Mouse (Mus musculus): ENCODE measurements around the gene Rnase4. TPM values are rescaled to one million over a fixed set of nuclear protein-coding genes. Genes with fewer than 3 reads are reported as not detected.

The Rnase4 gene
- 152 and 176 TPM in 2 replicates for polyA plus RNA-seq (2015; fragmentation: Nextera tagmentation; extraction: Ambion mirVana)

DNA sequence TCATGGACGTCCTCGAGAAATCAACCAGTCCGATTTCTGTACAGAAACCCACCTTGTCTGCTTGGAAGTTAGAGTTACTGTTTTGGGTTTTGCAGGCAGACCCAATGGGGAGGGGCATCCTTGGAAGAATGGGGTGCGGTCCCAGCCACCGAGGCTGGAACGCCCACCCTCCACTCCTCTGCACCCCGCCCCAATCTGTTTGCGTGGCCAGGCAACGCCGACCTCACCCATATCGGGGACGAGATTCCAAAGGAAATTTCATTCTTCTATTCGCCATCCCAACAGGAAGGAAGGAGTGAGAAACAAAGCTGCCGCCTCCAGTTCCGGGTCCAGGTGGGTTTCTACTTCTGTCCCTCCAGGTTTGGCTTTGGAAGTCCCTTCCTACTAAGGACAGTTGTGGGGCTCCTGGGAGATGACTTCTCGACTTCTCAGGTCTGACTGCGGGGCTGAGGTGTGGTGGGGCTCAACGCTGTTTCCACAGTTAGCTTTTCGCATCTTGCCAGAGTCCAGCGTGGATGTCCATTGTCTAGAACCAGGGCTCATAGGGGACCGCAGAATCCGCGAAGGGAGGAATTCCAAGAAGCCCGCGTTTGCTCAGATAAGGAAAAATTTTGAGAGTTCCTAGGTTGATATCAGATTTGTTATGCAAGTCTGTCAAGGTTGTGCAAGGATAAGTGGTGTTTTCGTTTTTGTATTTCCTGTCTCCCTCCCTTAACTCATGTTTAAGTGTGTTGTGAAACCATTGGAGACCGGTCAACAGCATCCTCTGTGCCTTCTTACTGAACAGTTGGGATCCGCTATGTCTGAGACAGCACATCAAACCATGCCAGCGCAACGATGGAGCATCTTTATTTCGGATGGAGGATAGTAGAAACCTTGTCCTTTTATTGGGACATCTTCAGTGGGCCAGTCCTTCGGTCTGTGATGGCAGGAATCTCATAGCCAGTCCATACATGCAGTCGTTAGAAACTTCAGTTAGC, at the start of gene Rnase4, which contains the start of gene Ang:
Gene Rnase4, plus strand, starts transcription at position 157 of the 980 bp plus-strand sequence.
Gene Ang, plus strand, starts transcription at position 230 of the 980 bp plus-strand sequence.
- H3K36me3 ChIP-seq, result no peaks in the 10 kb centered on the region
- ATAC-seq (ENCODE audit: insufficient read depth, low FRiP score, low read depth), result peak; percentile 33; the same call in 1 of the 2 replicates
- H3K9me3 ChIP-seq, result no peaks in the 10 kb centered on the region
- 6% methylated on average over 33 of the region's 33 CpGs for WGBS
- H3K4me1 ChIP-seq, result peaks cover 2% of the 10 kb centered on the region
- H3K4me3 ChIP-seq (replicated peaks), result peak within 1 kb of the TSS; percentile 76
- H3K4me2 ChIP-seq, result peak within 1 kb of the TSS; percentile 79
- peak within 1 kb of the TSS; percentile 48 for H3K9ac ChIP-seq
- no peaks in the 10 kb centered on the region for H3K27me3 ChIP-seq (replicated peaks)
- peak within 1 kb of the TSS; percentile 93 for H3K27ac ChIP-seq

DNA sequence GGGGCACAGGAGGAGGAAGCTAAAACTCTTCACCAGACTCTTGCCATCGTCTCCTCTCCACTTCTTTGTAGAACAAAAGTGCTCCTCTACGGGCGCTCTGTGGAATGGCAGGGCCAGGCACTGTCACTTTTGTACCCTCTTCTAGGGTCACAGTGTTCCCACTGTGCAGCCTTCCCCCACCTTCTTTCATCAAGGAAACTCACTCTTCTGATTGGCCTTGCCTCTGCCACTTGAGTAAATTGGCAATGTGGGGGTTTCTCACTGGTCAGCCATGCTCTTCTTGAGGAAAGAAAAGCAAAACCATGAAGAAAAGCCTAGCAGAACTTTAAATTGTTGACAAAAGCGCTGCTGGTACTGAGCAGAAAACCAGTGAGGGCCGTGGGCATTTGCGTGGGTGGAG, 49.1 kb upstream of the Rnase4 start, which contains the start of gene Rnase9:
Gene Rnase9, minus strand, starts transcription at position 101 of the 400 bp plus-strand sequence.
- H3K9ac ChIP-seq, result no peak within 1 kb of the TSS
- H3K36me3 ChIP-seq, result no peaks in the 10 kb centered on the region
- 81% methylated on average over 6 of the region's 6 CpGs for WGBS
- no peaks in the 10 kb centered on the region for H3K4me1 ChIP-seq
- no peak within 1 kb of the TSS for H3K4me2 ChIP-seq
- no peaks in the 10 kb centered on the region for H3K9me3 ChIP-seq
- no peak within 1 kb of the TSS for H3K4me3 ChIP-seq (replicated peaks)
- no peak for ATAC-seq (ENCODE audit: insufficient read depth, low FRiP score, low read depth)
- no peaks in the 10 kb centered on the region for H3K27me3 ChIP-seq (replicated peaks)
- H3K27ac ChIP-seq, result no peak within 1 kb of the TSS

DNA sequence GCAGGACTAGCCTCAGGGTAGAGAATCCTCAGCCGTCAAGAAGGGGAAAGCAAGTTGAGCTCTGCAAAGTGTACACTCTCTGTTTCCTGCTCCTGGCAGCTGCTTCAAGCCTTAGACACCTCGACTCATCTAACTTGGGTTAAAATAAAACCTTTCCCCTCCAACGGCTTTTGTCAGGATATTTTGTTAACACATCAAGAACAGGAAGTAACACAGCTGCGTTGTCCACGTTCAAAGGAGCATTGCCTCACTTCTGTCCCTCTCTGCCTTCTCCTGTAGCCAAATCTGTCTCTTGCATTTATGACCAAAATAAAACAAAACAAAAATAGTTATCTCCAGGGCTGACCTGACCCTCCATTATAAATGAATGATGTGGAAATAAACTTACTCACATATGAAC, 43.0 kb upstream of the Rnase4 start:
- Histone ChIP-seq H3K9ac (no peak overlapping the region), H3K9me3 (no peaks in the 10 kb centered on the region), H3K4me3 (replicated peaks) (no peak overlapping the region), H3K27ac (no peak overlapping the region), H3K27me3 (replicated peaks) (no peaks in the 10 kb centered on the region), H3K4me2 (no peak overlapping the region), H3K4me1 (no peaks in the 10 kb centered on the region), H3K36me3 (no peaks in the 10 kb centered on the region)
- ATAC-seq (ENCODE audit: insufficient read depth, low FRiP score, low read depth), result no peak
- 24% methylated on average over 5 of the region's 5 CpGs for WGBS

DNA sequence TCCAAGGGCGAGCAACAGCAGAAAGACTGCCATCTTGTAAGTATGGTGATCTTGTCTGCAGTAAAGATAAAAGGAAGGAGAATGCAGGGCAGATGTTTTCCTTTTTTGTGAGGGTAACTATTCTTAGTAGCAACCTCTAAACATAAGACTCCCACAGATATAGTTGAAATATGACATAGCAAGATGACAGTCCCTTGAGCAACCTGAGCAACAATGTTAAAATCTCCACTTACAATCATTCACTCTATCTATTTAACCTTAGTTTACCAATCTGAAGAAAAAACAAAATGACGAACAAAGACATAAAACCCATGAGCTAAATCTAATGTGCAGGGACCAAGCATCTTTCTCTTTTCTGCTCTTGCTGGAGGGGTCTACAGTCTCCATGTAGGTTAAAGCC, 40.8 kb upstream of the Rnase4 start, which contains the start of gene Rnase11:
Gene Rnase11, minus strand, starts transcription at position 101 of the 400 bp plus-strand sequence.
- no peak for ATAC-seq (ENCODE audit: insufficient read depth, low FRiP score, low read depth)
- no peaks in the 10 kb centered on the region for H3K4me1 ChIP-seq
- no peaks in the 10 kb centered on the region for H3K9me3 ChIP-seq
- WGBS, result 85% methylated on average over 2 of the region's 2 CpGs
- no peak within 1 kb of the TSS for H3K9ac ChIP-seq
- H3K4me2 ChIP-seq, result no peak within 1 kb of the TSS
- no peak within 1 kb of the TSS for H3K27ac ChIP-seq
- no peaks in the 10 kb centered on the region for H3K36me3 ChIP-seq
- no peaks in the 10 kb centered on the region for H3K27me3 ChIP-seq (replicated peaks)
- H3K4me3 ChIP-seq (replicated peaks), result no peak within 1 kb of the TSS

DNA sequence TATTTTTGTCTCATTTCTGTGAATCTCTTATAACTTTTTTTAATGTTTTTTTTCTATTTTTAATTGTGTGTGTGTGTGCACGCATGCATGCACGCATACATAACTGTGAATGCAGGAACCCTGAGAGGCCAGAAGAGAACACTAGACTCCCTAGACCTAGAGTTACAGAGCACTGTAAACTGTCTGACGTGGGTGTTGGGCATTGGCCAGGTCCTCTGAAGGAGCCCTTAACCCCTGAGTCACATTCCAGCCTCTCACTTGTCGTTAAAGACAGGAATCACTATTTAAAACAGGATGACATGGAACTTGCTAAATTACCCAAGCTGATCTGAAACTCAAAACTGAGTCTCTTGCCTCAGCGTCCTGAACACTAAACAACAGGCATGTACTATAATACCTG, 38.9 kb upstream of the Rnase4 start:
- Histone ChIP-seq H3K4me3 (replicated peaks) (no peak overlapping the region), H3K4me2 (no peak overlapping the region), H3K9ac (no peak overlapping the region), H3K9me3 (no peaks in the 10 kb centered on the region), H3K27ac (no peak overlapping the region), H3K36me3 (no peaks in the 10 kb centered on the region), H3K27me3 (replicated peaks) (no peaks in the 10 kb centered on the region), H3K4me1 (no peaks in the 10 kb centered on the region)
- WGBS, result 56% methylated on average over 5 of the region's 5 CpGs
- no peak for ATAC-seq (ENCODE audit: insufficient read depth, low FRiP score, low read depth)

DNA sequence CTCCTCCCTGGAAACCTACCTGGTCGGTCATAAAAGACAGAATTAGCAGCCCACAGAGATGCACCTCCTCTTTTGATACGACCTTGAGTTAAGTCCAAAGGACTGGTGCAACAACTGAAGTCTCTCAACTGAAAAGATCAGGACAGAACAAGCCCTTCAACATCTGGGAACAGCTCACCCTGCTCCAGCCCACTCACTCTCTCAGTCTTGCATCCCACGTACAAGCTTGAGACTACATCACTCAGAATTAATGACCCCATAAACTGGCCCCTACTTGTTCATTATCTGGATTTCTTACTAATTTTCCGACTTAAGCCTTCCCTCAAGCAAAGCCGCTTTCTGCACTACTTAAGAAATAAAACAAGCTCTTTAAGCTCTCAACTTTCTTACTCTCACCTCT, 37.7 kb upstream of the Rnase4 start:
- no peaks in the 10 kb centered on the region for H3K27me3 ChIP-seq (replicated peaks)
- no peak overlapping the region for H3K27ac ChIP-seq
- no peak for ATAC-seq (ENCODE audit: insufficient read depth, low FRiP score, low read depth)
- no peaks in the 10 kb centered on the region for H3K4me1 ChIP-seq
- H3K9ac ChIP-seq, result no peak overlapping the region
- no peak overlapping the region for H3K4me2 ChIP-seq
- no peak overlapping the region for H3K4me3 ChIP-seq (replicated peaks)
- H3K36me3 ChIP-seq, result no peaks in the 10 kb centered on the region
- 68% methylated on average over 5 of the region's 5 CpGs for WGBS
- no peaks in the 10 kb centered on the region for H3K9me3 ChIP-seq

DNA sequence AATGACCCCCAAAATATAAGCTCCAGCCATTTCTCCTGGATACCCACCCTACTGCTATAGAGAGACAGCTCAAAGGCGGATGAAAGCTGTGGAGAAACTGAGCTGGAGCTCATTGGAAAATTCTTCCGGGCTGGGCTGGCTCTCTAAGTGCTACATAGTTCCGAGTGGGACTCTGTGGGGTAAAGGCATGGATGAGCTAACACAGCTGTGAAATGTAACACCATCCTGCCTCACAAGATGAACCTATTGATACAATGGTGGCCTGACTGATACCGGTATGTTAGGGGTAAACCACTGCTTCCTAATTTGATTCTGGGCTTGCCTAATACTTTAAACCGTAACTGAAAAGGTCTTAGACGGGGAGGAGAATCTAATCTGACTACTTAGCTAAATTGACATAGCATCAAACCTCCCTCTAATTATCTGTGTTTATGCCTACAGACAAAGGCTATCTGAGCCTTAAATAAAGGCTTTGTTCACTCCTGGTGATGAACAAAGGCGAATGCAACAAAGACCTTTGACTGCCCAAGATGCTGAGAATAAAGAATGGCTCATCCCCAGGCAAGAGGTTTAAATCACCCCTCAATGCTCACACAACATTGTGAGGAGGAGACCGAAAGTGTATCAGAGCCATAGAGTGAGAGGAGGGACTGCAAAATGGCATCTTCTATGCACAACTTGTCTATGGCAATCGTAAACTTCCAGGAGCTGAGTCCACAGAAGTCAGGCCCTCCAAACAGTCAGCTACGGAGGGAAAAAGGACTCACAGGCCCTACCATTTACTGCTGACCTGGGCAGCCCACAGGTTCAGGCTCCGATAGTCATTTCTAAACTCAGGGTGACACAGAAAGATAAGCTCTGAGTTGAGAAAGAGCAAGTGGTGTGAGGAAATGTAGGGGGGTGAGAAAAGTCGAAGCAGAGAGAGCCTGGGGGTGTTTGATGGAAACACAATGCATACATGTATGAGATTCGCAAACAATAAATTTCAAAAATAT, 36.3 kb upstream of the Rnase4 start:
- no peak overlapping the region for H3K27ac ChIP-seq
- H3K9ac ChIP-seq, result no peak overlapping the region
- no peak overlapping the region for H3K4me3 ChIP-seq (replicated peaks)
- H3K4me2 ChIP-seq, result 0 out of 2 replicates have a peak overlapping the region, but pooled peaks have one; percentile 0
- H3K4me1 ChIP-seq, result no peaks in the 10 kb centered on the region
- no peaks in the 10 kb centered on the region for H3K36me3 ChIP-seq
- ATAC-seq (ENCODE audit: insufficient read depth, low FRiP score, low read depth), result no peak
- no peaks in the 10 kb centered on the region for H3K9me3 ChIP-seq
- no peaks in the 10 kb centered on the region for H3K27me3 ChIP-seq (replicated peaks)
- WGBS, result 62% methylated on average over 13 of the region's 13 CpGs

DNA sequence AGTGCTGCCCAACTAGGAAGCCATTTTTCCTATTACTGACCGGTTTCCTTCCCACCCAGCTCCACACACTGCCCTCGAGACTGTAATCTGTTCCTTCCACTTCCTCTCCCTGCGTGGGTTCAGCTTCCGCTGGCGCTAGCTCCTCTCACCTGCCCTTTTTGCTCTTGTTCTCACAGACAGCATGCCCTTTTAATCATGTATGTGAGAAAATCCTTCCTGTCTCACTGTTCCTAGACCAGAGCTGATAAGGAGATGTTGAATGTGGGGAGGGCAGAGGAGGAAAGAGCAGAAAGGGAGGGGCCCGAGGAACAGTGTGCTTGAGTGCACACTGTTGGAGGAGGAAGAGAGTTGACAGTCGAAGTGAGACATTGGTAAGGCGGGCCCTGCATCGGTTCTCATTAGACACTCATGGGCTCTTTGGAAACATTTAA, 33.5 kb upstream of the Rnase4 start, which contains the start of gene Rnase12:
Gene Rnase12, minus strand, starts transcription at position 261 of the 431 bp plus-strand sequence.
- Histone ChIP-seq H3K4me3 (replicated peaks) (no peak within 1 kb of the TSS), H3K4me2 (no peak within 1 kb of the TSS), H3K27ac (no peak within 1 kb of the TSS), H3K4me1 (no peaks in the 10 kb centered on the region), H3K27me3 (replicated peaks) (no peaks in the 10 kb centered on the region), H3K9me3 (no peaks in the 10 kb centered on the region), H3K36me3 (no peaks in the 10 kb centered on the region), H3K9ac (no peak within 1 kb of the TSS)
- 50% methylated on average over 9 of the region's 9 CpGs for WGBS
- no peak for ATAC-seq (ENCODE audit: insufficient read depth, low FRiP score, low read depth)

DNA sequence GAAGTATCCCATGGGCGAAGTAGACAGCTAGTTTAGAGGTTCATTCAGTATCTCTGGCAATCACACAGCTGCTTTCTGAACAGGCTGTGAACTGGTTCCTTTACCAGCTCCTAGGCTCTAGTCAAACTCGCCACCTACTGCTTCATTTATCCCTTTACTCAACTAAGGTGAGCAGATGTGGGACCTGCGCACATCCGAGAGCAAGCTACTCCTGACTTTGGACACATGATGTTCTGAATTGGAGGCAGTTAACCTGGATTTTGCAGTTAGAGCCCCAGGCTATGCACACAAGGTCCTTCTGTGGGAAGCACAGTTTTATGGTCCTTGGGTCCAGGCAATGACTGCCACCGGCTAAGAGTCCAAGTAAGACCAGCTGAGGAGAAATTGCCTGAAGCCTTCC, 30.1 kb upstream of the Rnase4 start:
- H3K27ac ChIP-seq, result no peak overlapping the region
- no peak for ATAC-seq (ENCODE audit: insufficient read depth, low FRiP score, low read depth)
- no peak overlapping the region for H3K9ac ChIP-seq
- H3K4me1 ChIP-seq, result no peaks in the 10 kb centered on the region
- no peaks in the 10 kb centered on the region for H3K9me3 ChIP-seq
- no peaks in the 10 kb centered on the region for H3K27me3 ChIP-seq (replicated peaks)
- 90% methylated on average over 5 of the region's 5 CpGs for WGBS
- no peak overlapping the region for H3K4me3 ChIP-seq (replicated peaks)
- H3K4me2 ChIP-seq, result no peak overlapping the region
- H3K36me3 ChIP-seq, result no peaks in the 10 kb centered on the region

DNA sequence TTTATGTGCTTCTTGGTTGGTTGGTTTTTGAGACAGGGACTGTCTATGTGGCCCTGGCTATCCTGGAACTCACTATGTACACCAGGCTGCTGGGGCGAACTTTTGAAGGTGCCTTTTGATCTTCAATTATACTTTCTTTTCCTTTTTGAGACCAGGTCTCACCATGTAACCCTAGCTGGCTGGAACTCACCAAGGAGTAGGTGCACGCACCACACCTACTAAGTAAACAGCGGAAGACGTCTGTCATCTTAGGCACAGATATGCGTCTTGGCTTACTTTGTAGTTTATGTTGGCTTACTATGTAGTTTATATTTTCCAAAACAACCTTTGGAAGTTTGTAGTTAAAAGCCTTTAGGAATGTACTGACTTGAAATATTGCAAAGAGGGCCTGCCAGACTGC, 21.9 kb upstream of the Rnase4 start:
- Histone ChIP-seq H3K4me1 (no peaks in the 10 kb centered on the region), H3K27me3 (replicated peaks) (no peaks in the 10 kb centered on the region), H3K36me3 (no peaks in the 10 kb centered on the region), H3K4me2 (no peak overlapping the region), H3K4me3 (replicated peaks) (no peak overlapping the region), H3K9me3 (no peaks in the 10 kb centered on the region), H3K27ac (no peak overlapping the region; the same call in 1 of the 2 replicates), H3K9ac (no peak overlapping the region)
- 58% methylated on average over 5 of the region's 5 CpGs for whole genome bisulfite sequencing
- ATAC-seq (ENCODE audit: insufficient read depth, low FRiP score, low read depth), result no peak

DNA sequence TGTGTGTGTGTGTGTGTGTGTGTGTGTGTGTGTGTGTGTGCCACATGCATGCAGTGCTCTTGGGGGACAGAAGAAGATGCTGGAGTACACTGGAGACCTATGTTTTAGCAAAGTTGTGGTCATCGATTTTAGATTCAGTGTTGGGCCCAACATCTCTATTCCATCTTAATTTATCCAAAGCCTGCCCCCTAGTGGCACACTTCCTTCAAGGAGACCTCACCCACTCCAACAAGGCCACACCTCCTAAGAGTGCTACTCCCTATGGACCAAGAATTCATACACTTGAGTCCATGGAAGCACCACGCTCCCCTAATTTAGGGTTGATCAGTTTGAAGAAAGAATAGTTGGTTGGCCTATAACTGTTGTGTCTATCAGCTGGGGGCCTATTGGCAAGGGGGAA, 21.3 kb upstream of the Rnase4 start:
- no peak overlapping the region for H3K4me2 ChIP-seq
- no peaks in the 10 kb centered on the region for H3K27me3 ChIP-seq (replicated peaks)
- no peaks in the 10 kb centered on the region for H3K4me1 ChIP-seq
- no peak overlapping the region for H3K9ac ChIP-seq
- no peak for ATAC-seq (ENCODE audit: insufficient read depth, low FRiP score, low read depth)
- no peaks in the 10 kb centered on the region for H3K36me3 ChIP-seq
- 90% methylated on average over 2 of the region's 2 CpGs for WGBS
- no peak overlapping the region for H3K27ac ChIP-seq
- H3K4me3 ChIP-seq (replicated peaks), result no peak overlapping the region
- H3K9me3 ChIP-seq, result no peaks in the 10 kb centered on the region
